Mouse (Mus musculus) erythroblast, embryonic 14.5 days (primary cell): Measurements from ENCODE around the gene Anxa6.

ENCODE experiments used
- GATA1 ChIP-seq: IDR thresholded peaks from 2 replicates; pipeline ENCODE4 v1.6.1; 2012; ENCODE audit warnings: low read length, inconsistent platforms, mixed read lengths
- TAL1 ChIP-seq: IDR thresholded peaks from 3 replicates; pipeline ENCODE4 v1.6.1; 2012; ENCODE audit warnings: low read length, inconsistent platforms, mixed read lengths

- TF ChIP-seq TAL1: no peak
- no peak for TF ChIP-seq GATA1
These were observed 25.0 kb downstream of the Anxa6 start for GRCm38 (mm10) chr11:55008230-55008629.
